8 mouse cellular contexts compared by ENCODE assay signal in genomic region chr2:93013415-93014092, GRCm38 (mm10). TPM values are rescaled to one million over a fixed set of nuclear protein-coding genes. Genes with fewer than 3 reads are reported as not detected.
A peak's percentile ranks its signal among the peaks of the same experiment; 100 is the strongest.
DNase-seq lines count a peak whose midpoint lies in the region; ATAC-seq and TF ChIP-seq lines count a peak whose summit lies in the region.

No protein-coding gene starts in this region.

- no peak overlapping the region for H3K27ac ChIP-seq in MEL (ENCODE audit: control insufficient read depth, low read depth, low read length)
- peak overlapping the region; percentile 78; the same call in 1 of the 2 replicates for H3K27ac ChIP-seq in hindbrain, embryonic 16.5 days (ENCODE audit: low read depth, low read length)
- no peak overlapping the region for H3K27ac ChIP-seq in liver, embryonic 16.5 days (ENCODE audit: low read length)

- H3K27me3 ChIP-seq in MEL (ENCODE audit: control insufficient read depth in 1 of 2, insufficient read depth in 2 of 2, low read length in 2 of 2) = no peaks in the 10 kb centered on the region
- H3K27me3 ChIP-seq in hindbrain, embryonic 16.5 days (replicated peaks; ENCODE audit: control insufficient read depth, insufficient read depth, low read length) = no peaks in the 10 kb centered on the region
- H3K27me3 ChIP-seq in liver, embryonic 16.5 days (ENCODE audit: control insufficient read depth, insufficient read depth, low read depth, low read length) = no peaks in the 10 kb centered on the region

- H3K4me3 ChIP-seq in MEL (ENCODE audit: control insufficient read depth in 1 of 2, insufficient read depth in 1 of 2, low read depth in 2 of 2, low read length in 2 of 2) = no peak overlapping the region
- H3K4me3 ChIP-seq in hindbrain, embryonic 16.5 days (ENCODE audit: low read length) = no peak overlapping the region
- peak overlapping the region; percentile 65 for H3K4me3 ChIP-seq in liver, embryonic 16.5 days (ENCODE audit: low read depth, low read length)

- no peak for TF ChIP-seq POLR2A in MEL (IDR thresholded peaks at IDR 0.05; ENCODE audit: control insufficient read depth in 1 of 2, insufficient read depth in 1 of 2, low read depth in 1 of 2, low read length in 2 of 2, poor library complexity in 1 of 2)

- no peaks in the 10 kb centered on the region; the same call in 1 of the 2 replicates for H3K79me2 ChIP-seq in MEL (ENCODE audit: control insufficient read depth, insufficient read depth, low read length, poor library complexity)

- peak overlapping the region; percentile 64; the same call in 1 of the 2 replicates for H3K9ac ChIP-seq in MEL (ENCODE audit: control insufficient read depth, low read depth, low read length, poor library complexity, severe bottlenecking)
- H3K9ac ChIP-seq in hindbrain, embryonic 16.5 days (ENCODE audit: low read depth, low read length) = no peak overlapping the region
- peak overlapping the region; percentile 9 for H3K9ac ChIP-seq in liver, embryonic 16.5 days (ENCODE audit: low read depth, low read length)

- TF ChIP-seq EP300 in MEL (IDR thresholded peaks at IDR 0.05; ENCODE audit: low read depth in 1 of 2, low read length in 2 of 2) = no peak

- ATAC-seq in hindbrain, embryonic 16.5 days = peak; percentile 28
- ATAC-seq in liver, embryonic 16.5 days (ENCODE audit: low read depth) = no peak; the same call in 1 of the 2 replicates
- ATAC-seq in frontal cortex, adult (ENCODE audit: low TSS enrichment) = no peak
- ATAC-seq in inflammation-experienced regulatory T-cells, adult 6 months = no peak

- TF ChIP-seq CTCF in MEL (IDR thresholded peaks at IDR 0.05 in 2 of 3, conservative IDR thresholded peaks at IDR 0.05 in 1 of 3; ENCODE audit: control insufficient read depth in 1 of 3, insufficient read depth in 1 of 3, low read depth in 2 of 3, low read length in 3 of 3, poor library complexity in 1 of 3, severe bottlenecking in 1 of 3) = no peak

- DNase-seq in MEL (ENCODE audit: low read depth, low spot score) = no peak
- DNase-seq in embryo, embryonic 10 days (ENCODE audit: low spot score) = peak; percentile 42
- DNase-seq in Muller cell, postnatal 12 days (ENCODE audit: inconsistent ontology term) = no peak
- no peak for DNase-seq in adrenal gland, postnatal 36 days

- peaks cover 0 to 7% of the 10 kb centered on the region in 2 experiments; a peak in 2 of 4 replicates for H3K4me1 ChIP-seq in MEL (ENCODE audit: control insufficient read depth in 1 of 2, insufficient read depth in 2 of 2, low read length in 2 of 2)
- H3K4me1 ChIP-seq in hindbrain, embryonic 16.5 days (ENCODE audit: control insufficient read depth, insufficient read depth, low read depth, low read length) = peaks cover 15% of the 10 kb centered on the region
- peaks cover 25% of the 10 kb centered on the region for H3K4me1 ChIP-seq in liver, embryonic 16.5 days (ENCODE audit: control insufficient read depth, low read depth, low read length)

- H3K9me3 ChIP-seq in MEL (replicated peaks; ENCODE audit: insufficient read depth, low read length) = no peaks in the 10 kb centered on the region
- no peaks in the 10 kb centered on the region for H3K9me3 ChIP-seq in hindbrain, embryonic 16.5 days (ENCODE audit: control insufficient read depth, low read length)
- H3K9me3 ChIP-seq in liver, embryonic 16.5 days (replicated peaks; ENCODE audit: control insufficient read depth, low read length) = no peaks in the 10 kb centered on the region

- no peak for TF ChIP-seq RAD21 in MEL (IDR thresholded peaks at IDR 0.05; ENCODE audit: low read depth, low read length)

- H3K36me3 ChIP-seq in MEL (ENCODE audit: control insufficient read depth in 1 of 2, insufficient read depth in 2 of 2, low read length in 2 of 2) = peaks cover 0 to 3% of the 10 kb centered on the region in 2 experiments; a peak in 1 of 4 replicates
- no peaks in the 10 kb centered on the region; the same call in 1 of the 2 replicates for H3K36me3 ChIP-seq in hindbrain, embryonic 16.5 days (ENCODE audit: control insufficient read depth, insufficient read depth, low read length)
- no peaks in the 10 kb centered on the region for H3K36me3 ChIP-seq in liver, embryonic 16.5 days (ENCODE audit: control insufficient read depth, insufficient read depth)

- no peak overlapping the region for H3K4me2 ChIP-seq in hindbrain, embryonic 16.5 days (ENCODE audit: low read length)
- peak overlapping the region; percentile 95 for H3K4me2 ChIP-seq in liver, embryonic 16.5 days (ENCODE audit: low read depth, low read length)

- WGBS in hindbrain, embryonic 16.5 days = 60% methylated on average over 8 of the region's 8 CpGs
- WGBS in liver, embryonic 16.5 days (ENCODE audit: insufficient replicate concordance) = 73% methylated on average over 8 of the region's 8 CpGs

TF ChIP-seq in MEL, 35 proteins besides CTCF, POLR2A, EP300 and RAD21:
- TF ChIP-seq MXI1 (IDR thresholded peaks at IDR 0.05; ENCODE audit: low read depth, low read length) (no peak), SMC3 (IDR thresholded peaks at IDR 0.05; ENCODE audit: low read depth, low read length) (no peak), NELFE (IDR thresholded peaks at IDR 0.05; ENCODE audit: low read depth, low read length) (no peak), MYB (IDR thresholded peaks at IDR 0.05; ENCODE audit: low read depth, low read length) (no peak), POLR2AphosphoS5 (IDR thresholded peaks at IDR 0.05; ENCODE audit: borderline replicate concordance, low read depth, low read length) (no peak), BHLHE40 (IDR thresholded peaks at IDR 0.05; ENCODE audit: borderline replicate concordance, low read depth, low read length) (no peak), MAZ (IDR thresholded peaks at IDR 0.05; ENCODE audit: low read depth, low read length) (no peak), MAFK (IDR thresholded peaks at IDR 0.05; ENCODE audit: borderline replicate concordance, low read depth, low read length) (no peak), ETS1 (IDR thresholded peaks at IDR 0.05; ENCODE audit: low read depth, low read length) (no peak), CHD1 (IDR thresholded peaks at IDR 0.05; ENCODE audit: low read depth, low read length) (no peak), ELF1 (IDR thresholded peaks at IDR 0.05; ENCODE audit: low read depth, low read length) (no peak), TCF12 (IDR thresholded peaks at IDR 0.05; ENCODE audit: low read depth, low read length) (no peak), TBP (IDR thresholded peaks at IDR 0.05; ENCODE audit: low read depth, low read length) (no peak)

RNA-seq across cellular contexts. Expression of gene Prdm11, which starts 32.4 kb away (rescaled TPM):
- total RNA-seq in MEL (2012; rRNA removed) = 5.5 and 5.6 TPM in 2 replicates
- 1 to 10 TPM in 1 of 2 experiments, not detected in 1; 9.2 TPM for polyA plus RNA-seq in MEL (2012; ENCODE audit: insufficient read depth in 1 of 2, insufficient read length in 2 of 2, low read depth in 1 of 2, low replicate concordance in 2 of 2, missing spikeins in 1 of 2)
- polyA plus RNA-seq in hindbrain, embryonic 16.5 days (2015; fragmentation: Nextera tagmentation; extraction: Ambion mirVana) = 1.9 and 2.3 TPM in 2 replicates
- 1.2 and 1.7 TPM in 2 replicates for polyA plus RNA-seq in liver, embryonic 16.5 days (2015; fragmentation: Nextera tagmentation; extraction: Ambion mirVana)
- 10 to 100 TPM; 43.5 to 58.3 TPM for total RNA-seq in adrenal gland, postnatal 36 days (2021)
- 1 to 10 TPM; 1.1 to 2.8 (median 2.0) TPM for polyA plus RNA-seq in inflammation-experienced regulatory T-cells, adult 6 months (2017; shearing (Covaris generic))
